Mouse (Mus musculus) right cerebral cortex, postnatal 10 days (tissue): ENCODE results near the gene Gm10283.
"Not testable (repeated sequence)": the region's sequence is repeated elsewhere in the genome, so short reads cannot be mapped to it uniquely, and the experiment has no call there.

Experiments
- DNase-seq, 2 experiments: peaks; one replicate each; pipeline ENCODE4 v3.0.0; 2021; ENCODE audit warnings: low spot score in 2 of 2

The Gm10283 gene

DNA sequence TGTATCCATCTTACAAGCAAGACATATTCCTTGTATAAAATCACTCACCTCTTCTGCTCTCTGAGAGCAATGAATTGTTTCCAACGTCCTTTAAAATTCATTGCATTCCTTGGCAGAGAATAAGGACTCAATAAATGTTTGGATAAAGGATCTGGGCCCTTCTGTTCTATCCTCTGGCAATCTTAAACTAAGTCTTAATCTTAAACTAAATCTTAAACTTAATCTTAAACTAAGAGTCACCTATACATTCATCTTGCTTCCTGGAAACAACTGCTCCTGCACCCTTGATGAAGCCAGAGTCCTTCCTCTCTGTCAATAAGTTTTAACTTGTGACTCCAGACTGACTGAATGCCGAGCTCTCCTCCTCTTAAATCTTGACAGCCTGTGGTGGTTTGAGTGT lies at the start of gene Gm10283:
Gene Gm10283, minus strand, starts transcription at position 101 of the 400 bp plus-strand sequence.
- DNase-seq, result no peak

DNA sequence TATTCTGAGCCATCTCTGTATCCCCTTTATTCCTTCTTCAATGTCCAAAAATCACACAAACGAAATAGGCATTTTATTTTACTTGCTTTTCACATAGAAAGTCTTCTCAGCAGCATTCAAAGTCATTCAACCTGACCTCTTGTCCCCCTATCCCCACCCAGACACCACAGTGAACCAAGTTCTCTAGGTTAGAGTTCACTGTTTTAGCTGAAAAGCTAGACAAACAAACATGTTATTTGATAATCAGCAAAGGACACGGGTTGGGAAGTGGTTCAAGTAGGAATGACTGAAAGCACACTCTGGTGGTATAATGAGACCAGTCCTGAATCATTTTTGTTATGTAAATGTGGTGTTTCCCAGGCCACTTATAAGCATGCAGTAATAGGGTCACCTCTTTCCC lies 31.9 kb upstream of the Gm10283 start:
- DNase-seq, result no peak

DNA sequence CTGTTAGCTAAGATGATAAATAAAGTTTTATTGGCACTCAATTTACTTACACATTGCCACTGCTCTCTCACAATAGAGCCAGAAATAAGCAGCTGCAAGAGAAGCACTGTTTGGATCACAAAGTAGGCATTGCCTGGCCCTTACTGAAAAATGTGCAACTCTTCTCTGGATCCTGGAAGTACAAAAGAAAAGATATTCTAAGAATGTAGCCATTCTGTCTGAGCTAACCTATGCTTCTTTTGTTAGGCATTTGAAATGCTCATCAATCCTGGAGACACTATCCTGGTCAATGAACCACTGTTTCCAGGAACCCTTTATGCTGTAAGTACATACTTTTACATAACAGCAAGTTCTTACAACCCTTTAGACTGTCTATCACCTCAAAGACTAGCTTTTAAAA lies 15.3 kb upstream of the Gm10283 start:
- no peak for DNase-seq

DNA sequence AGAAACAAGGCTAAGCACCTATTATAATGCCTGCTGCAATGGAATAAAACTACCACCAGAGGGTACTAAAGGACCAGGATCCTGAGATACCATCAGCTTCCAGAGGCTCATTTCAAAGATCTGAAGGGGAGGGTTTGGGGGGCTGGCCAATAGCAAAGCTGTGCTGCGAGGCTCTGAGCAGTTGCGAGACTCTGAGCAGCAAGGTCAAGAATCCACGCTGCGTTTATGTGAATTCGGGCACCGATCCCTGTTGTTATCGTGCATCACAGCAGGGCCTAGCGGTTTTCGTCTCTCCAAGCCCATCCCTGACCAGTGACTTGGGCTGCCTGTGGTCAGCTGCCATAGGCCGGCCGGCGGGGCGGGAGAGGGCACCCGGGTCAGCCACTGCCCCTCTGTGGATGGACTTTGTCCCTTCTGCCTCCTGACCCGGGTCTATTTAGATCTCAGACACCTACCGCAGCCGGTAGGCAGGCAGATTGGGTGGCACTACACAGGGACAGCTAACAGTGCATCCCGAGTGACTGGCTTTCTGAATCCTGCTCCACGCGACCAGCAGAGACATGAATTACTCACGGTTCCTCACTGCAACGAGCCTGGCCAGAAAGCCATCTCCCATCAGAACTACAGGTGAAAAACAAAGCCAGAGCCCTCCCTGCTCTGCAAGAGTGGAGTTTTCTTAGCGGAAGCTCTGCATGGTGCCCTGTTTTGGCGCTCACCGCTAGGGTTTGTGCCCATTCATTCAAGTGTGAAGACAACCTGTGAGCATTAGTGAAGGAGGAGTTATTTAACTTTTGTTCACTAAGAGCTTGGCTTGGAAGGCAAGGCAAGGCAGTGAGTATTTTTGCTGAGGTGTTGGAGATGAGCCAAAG lies 2.9 kb upstream of the Gm10283 start, which contains the start of gene Aadat:
Gene Aadat, plus strand, starts transcription at position 280 of the 869 bp plus-strand sequence.
- DNase-seq, result peak; percentile 80 to 87

DNA sequence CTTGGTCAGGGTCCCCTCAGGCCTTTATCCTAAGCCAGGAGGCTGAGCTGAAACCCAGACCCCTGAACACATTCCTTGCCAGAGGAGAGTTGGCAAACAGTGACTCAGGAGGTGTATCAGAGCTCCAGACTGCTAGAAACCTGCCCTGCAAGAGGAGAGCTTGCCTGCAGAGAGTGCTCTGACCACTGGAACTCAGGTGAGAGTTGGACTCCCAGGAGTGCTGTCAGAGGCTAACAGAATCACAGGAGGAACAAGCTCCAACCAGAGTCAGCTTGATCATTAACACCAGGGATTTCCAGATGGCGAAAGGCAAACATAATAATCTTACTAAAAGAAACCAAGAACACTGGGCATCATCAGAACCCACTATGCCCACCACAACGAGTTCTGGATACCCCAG lies 8.0 kb downstream of the Gm10283 start:
- DNase-seq, result not testable (repeated sequence)

DNA sequence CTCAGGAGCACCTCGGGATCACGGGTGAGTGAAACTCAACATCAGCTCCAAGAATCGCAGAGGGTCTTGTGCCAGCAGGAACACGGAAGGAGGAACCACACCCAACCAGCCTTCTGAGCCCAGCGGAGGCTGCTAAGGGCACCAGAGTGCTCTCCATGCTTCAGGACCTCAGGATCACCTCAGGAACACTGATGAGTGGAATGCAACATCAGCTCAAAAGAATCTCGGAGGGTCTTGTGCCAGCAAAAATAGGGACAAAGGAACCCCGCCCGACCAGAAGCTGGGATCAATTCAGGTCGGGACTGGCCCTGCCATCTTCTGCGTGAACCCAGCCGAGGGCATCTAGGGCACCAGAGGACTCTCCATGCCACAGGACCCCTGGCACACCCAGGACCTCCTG lies 8.4 kb downstream of the Gm10283 start:
- no peak for DNase-seq

DNA sequence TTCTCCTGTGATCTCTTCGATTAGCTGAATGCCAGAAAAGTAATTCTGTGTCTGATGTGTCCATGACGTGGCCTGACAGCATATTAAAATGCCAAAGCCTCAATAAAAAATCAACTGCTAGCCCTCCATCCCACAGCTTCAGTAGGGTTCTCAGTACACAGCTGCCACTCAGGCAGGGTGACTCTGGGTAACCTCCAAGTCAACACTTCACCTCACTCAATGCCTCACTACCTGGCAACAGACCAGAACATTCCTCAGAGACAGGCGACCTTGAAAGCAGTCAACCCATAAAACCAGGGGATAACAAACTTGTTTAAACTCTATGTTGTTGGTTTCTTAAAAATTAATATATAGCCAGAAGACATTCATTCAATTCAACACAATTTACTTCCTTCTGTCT lies 10.5 kb downstream of the Gm10283 start:
- DNase-seq, result no peak

DNA sequence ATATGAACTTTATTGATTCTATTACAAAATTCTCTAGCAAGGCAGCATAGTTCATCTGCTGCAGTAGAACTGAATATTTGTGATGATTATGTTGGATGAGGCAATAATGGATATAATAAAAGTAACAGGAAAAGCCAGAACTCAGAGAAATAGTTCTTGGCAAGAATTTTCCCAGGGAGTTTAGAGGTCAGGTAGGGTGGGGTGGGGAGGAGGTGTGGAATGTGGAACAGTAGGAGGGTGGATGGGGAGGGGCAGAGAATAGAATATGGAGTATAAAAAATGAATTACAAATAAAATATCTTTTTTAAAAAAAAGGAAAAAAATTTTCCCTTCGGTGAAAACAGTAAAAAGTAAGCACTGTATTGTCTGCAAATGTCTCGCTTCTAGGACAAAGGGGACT lies 11.1 kb downstream of the Gm10283 start:
- no peak for DNase-seq

DNA sequence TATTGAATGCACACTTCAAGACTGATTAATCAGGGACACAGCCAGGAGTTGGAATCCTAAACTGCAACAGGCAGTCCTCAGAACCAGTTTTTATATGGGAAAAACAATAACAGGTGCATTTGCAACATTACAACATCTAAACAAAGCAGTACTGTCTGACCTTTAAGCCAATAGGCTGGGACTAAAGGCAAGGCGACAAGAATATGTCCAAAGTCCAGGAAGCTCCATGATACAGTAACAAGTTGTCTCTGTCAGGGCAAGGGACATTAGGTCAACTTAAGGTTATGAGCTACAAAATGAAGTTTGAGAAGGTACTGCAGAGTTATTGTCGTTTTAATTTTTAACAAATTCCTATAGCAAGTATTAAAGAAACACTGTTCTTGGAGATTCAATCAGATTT lies 12.9 kb downstream of the Gm10283 start:
- DNase-seq, result no peak

DNA sequence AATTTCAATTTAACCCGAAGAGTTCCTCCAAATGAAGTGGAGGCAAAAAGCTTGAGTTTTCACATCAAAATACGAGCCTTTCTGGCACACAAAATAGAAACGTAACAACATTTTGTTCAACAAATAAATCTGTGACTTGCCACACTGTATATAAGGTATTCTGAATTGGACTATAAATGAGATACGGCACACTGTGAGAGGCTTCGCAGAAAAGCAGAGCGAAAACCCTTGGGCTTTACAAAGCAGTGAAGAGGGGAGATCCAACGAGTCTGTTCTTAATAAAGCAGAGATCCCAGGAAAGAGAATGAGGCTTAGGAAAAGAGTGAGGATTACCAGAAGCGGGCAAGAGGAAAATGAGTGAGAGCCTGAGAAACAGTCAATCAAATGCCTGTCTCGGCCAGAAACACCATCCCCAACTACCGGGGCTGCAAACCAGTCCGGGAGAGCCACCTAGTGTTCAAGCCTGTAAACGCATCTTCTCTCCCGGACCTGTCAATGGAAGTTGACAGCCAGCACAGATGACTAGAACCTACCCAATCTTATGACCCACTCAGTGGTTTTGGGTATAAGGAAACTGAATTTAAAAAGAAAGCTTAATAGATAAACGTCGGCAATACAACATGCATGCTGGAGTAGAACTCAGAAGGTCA lies 36.2 kb downstream of the Gm10283 start:
- DNase-seq, result peak; percentile 75 to 85

DNA sequence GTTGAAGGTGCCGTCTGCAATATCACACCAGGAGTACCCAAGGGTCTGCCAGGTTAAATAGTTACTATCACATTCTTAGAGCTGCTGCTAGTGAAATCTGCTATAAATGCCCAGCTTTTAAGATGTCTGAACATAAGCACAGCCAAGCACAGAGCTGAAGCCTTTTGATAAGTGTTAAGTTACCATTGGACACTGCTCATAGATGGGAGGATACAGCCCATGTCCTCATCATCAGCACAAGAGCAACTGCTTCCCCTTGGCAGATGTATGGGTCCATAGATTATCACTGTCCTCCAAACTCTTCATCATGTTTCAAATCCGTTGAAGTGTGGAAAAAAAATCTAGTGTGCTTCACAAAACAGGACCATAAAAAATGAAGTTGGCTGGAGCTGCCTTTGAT lies 53.7 kb downstream of the Gm10283 start:
- DNase-seq, result no peak

DNA sequence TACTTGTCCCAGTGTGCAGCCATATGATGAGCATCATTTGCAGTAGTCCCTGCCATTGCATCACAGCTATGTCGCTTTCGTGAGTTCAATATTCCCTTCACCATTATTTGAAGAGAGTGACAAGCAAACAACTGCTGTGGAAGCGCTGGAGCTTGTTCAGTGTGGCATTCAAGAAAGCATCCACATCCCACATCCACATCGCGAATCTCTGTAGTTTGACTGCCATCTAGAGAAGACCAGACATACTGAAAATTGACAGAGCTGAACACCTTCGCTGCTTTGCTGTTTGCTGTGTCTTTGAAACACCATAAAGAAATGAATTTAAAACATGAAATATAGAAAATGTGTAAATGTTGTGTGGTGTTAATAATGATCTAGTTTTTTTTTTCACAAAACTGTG lies 58.0 kb downstream of the Gm10283 start:
- DNase-seq, result peak; percentile 52 to 62

DNA sequence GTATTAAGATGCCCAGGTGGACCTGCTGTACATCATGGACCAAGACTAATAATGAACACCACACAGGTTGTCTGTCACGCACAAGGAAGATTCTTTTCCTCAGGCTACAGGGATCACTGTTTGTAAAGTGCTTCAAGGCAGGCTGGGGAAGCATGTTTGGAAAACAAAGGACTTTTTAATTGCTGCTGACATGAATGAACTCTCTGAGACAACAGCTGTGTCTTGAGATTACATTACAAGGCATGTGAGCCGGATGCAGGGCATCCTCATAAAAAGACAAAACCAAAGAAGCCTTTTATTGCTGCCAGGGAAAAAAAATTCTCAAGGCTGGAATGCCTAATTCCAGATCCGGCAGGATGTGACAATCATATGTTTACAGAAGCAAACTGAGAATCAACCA lies 64.4 kb downstream of the Gm10283 start:
- no peak for DNase-seq

DNA sequence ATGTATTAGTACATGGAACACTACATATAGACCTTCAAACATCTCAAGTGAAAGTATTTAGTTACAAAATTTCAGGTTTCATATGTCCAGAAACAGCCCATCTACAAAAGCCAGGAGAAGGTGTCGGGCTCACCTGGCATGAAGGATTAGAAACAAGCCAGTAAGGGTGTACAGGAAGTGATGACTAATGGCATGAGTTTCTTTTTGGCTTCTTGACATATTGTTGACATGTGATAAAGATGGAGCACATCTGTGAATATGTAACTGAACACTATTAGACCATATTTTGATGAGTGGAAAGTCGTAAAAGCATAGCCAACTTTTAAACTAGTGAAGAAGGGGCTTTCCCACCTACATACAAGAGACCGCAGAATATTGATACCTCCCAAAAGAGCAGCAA lies 66.1 kb downstream of the Gm10283 start:
- DNase-seq, result no peak

DNA sequence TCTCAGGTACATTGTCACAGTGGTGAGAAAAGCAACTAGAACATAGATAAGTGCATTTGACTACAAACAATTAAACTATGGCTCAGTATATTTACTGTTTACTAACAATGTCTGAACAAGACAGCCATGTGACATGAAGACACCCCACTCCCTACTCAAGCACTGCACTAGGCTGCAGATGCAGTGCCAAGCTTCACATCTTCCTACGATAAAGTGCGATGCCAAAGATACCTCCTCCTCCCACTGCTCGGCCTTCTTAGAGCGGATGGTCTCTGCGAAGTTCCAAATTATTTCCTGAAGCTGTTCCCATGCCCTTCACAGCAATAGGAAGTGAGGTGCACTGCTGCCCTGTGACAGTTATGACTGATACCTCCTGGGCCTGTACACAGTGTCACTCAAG lies 70.3 kb downstream of the Gm10283 start:
- DNase-seq, result no peak

DNA sequence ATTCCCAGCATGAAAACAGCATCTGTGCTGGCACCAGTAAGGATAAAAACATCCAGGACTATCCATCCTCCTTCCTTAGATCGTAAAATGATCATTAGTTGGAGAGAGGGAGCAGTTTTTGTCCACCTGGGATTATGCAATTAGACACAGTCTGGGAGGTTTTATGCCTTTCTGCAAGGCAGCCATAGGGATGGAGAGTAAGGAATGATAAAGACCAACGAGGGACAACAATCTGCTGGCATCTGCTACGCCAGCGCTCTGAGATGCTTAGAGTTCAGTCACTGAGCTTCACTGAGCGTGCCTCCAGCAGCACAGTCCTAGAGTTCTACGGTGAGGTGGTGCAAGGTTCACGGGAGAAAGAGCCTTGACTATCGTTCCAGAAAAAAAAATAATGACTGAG lies 96.6 kb downstream of the Gm10283 start:
- no peak for DNase-seq

DNA sequence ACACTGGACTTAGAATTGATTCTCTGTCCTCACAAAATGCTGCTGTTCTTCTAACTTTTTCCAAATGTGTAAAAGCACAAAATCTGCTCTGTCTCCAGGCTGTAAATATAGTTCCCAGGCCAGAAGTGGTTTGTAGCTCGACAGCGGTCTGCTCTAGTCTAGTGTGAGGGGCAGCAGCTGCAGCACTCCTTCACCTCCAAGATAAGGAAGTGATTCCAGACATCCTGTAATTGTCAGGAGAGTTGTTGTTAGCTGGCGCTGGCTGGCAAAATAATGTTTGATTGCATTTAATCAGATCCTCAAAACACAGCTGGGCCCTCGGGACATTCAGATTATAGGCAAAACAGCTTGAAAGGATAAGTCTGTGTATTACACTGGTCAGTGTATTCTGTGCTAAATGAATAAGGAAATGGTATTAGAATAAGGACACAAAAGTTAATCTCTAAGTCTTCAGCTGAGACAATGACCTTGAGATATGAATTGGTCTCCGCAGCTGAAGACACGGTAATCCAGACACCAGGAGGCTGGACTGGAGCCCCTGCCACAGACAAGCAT lies 97.9 kb downstream of the Gm10283 start:
- no peak for DNase-seq

DNA sequence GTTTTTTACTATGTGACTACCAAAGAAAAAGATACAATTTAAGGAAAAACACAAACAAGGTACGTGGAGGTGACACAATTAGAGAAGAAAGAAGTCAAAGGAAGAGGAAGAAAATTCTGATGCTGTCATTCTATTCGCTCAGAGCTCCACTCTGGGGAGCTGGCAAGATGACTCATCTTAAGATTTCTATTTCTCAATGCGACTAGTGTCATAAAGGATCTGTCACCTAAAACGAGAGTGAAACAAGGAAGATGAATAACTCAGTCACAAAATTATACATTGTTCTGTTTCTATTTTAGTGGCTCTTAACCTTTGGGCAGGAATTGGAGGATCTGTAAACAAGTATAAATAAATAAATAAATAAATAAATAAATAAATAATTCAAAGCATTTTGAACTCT lies 109.3 kb downstream of the Gm10283 start:
- DNase-seq, result no peak

DNA sequence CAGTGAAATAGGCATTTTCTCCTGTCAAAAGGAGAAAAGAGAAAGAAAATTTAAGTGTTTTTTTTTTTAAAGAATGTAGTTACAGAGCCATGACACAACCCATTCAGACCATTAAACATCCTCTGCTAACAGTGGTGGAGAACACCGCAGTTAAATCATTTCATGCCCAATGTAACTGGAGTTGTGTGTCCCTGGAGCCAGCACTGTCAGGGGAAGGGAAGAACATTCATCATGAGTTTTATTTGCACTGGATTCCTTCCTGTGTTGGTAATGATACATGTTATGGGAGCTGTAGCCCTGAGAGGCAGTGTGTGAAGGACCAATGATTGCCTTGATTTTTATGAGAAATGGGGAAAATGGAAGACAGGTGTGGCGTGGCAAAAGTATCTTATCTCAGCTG lies 116.4 kb downstream of the Gm10283 start:
- DNase-seq, result no peak
